Mouse (Mus musculus) B cell, adult 2 months (primary cell): ENCODE measurements around the gene Ptgdr2.

Experiments used
- DNase-seq, 2 experiments: peaks; one replicate each; pipeline ENCODE4 v3.0.0; 2022

The Ptgdr2 gene

DNA sequence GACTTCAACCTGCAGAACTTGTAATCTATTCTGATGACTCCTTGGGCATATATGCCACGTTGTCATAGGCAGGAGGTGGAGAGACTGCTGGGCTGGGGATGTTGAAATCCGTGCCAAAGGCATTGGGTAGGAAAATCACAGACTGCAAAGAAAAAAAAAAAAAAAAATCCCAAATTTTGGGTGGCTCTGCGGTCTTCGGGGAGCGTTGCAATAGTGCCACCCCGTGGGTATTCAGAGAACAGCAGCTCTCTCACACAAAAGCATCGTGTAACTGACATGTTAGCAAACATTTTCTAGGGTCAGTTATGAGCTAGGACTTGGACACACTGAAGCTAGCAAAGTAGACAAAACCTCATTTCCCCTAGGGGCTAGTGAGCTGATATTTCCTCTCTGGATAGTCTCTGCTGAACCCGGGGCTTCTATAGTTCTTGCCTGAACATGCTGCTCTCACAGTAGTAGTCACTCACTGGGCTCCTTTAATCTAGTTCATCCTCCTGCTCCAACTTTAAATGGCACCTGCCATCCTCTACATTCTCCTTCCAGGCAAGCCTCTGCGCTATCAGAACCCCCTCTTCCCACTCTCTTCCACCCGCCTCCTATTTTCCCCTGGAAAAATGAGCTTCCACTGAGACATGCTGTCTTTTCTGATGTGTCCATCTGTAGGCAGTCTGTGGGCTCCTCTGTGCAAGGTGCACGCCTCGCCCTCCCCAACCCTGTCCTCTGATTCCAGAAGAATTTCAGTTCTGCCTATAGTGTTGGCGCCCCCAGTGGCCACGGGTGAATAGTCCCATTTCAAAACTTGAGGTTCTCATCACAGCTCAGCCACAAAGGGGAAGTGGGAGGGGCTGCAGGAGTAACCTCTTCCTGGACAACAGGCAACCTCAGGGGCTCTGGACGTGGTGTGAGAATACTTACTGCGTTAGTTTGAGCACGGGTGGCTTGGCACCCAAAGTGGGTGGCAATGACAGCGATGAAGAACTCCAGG, 42.5 kb downstream of the Ptgdr2 start:
- peak; percentile 93 to 96 for DNase-seq

DNA sequence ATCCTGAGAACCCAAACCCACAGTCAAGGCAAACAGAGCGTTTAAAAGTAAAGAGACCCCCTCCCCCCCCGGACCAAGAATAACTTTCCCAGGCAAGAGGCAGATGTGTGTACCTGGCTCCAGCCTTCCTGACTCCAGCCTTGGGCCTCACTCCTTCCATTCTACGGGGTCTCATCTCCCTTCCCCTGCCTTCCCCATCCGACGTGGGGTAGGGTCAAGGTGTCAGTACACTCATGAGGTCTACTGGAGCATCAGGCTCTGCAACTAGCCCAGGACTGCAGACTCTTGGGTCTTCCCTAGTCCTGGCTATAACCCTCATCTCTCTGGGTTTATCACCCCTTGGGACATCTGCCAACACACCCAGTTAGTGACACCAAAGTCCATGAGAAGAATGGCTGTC, 43.2 kb downstream of the Ptgdr2 start:
- peak in 1 of 2 experiments; percentile 5 for DNase-seq

DNA sequence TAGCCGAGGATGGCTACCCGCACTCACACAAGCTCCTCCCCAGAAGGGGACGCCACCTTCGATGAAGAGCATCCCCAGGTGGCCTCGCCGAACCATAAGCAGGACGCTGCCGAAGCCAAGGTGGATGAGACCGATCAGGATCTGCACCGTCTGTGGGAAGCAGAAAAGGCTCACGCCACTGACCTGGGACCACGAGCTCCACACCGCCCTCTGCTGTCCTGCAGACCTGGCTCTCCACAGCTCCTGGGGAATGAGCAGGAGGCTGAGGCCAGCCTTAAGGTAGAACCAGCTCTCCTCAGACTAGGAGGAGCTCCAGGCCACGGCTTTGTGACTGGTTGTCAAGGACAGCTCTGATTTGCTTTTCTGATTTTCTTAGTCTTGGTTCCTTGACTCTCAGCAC, 46.2 kb downstream of the Ptgdr2 start:
- peak; percentile 40 to 45 for DNase-seq

DNA sequence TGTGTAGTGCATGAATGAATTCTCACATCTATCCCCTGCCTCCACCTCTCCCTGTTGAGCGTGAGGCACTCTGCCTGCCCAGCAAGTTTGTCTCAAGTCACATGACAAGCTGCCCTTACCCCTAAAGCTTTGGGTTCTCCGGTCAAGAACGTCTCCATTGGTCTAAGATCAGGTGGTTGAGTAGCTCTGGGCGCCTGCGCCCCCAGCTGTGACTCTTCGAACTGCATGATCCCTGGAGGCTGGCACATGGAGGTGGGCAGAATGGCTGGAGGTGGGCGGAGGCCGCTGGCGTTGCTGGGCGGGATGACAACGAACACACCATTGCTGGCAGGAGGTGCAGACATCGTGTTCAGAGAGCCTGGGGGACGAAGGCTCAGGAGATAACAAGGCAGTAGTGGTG, 47.6 kb downstream of the Ptgdr2 start:
- DNase-seq: no peak

DNA sequence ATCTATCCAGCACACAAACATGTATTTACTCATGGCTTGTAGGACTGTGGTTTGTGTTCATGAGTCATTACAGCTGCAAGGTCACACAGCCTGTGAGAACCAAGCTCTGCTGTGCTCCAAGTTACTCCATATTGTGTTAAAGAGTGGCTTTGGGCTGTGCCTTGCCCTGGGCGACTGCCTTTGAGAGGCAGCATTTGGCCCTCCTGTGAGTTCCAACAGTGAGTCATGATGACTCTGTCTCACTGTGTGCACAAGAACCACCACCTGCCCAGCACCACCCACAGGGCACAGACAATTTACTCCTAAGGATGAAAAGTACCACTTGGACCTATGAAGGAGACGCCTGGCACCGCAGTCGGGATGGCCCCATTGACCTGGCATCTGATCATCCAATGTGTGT, 48.9 kb downstream of the Ptgdr2 start:
- no peak for DNase-seq

DNA sequence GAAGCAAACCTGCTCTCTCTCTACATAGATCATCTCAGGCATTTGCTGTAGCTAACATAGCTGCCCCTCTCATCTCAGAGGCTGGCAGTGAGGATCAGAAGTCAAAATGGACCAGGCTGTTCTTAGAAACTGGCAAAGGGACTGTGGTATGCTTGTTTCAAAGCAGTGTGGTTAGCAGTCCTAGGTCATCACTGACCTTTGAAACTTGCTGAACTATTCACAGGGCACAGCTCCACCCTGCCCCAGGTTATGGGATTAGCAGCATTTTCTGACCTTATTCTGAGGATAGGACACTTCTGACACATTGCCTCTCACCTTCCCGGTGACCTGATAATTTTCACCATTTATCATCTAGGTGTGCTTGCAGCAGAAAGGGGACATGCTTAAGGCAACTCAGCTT, 51.6 kb downstream of the Ptgdr2 start:
- DNase-seq: no peak

DNA sequence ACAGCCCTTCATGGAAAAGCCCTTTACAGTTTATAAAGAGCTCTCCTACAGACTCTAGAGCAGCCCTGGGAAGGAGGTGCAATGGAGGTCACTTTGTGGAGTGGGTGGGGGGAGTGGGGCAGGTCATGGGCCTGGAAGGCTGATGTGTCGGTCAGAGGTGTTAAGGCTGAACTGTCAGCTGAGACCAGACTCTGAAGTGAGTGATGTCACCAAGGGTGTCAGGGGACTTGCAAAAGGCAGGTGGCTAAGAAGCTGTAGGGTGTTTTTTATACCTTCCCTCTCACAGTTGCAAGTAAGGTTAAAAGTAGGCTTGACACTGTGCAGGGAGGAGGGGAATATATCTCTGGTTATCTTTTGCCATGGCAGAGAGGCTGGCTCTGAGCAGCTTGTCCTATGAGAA, 53.8 kb downstream of the Ptgdr2 start:
- DNase-seq: no peak

DNA sequence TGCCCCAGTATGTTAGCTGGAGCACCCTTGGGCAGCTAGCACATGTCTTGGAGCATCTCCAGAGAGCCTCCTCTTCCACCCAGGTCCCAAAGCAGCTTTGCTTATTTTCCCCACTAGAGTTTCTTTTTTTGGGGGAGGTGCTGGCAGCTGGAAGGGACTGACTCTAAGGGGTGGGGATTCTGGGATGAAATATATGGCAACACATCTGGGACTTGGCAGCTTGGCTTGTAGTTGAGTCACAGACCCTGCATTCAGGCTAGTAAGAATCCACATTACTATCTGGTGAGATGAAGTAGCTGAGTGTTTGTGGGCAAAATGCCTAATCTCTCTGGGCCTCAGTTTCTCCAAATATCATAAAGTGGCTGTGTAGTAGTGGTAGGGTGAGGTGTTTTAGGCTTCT, 55.0 kb downstream of the Ptgdr2 start:
- no peak for DNase-seq
